Mouse (Mus musculus): ENCODE measurements around the gene Spo11. TPM values are rescaled to one million over a fixed set of nuclear protein-coding genes. Genes with fewer than 3 reads are reported as not detected.

Gene Spo11
- polyA plus RNA-seq, 1 experiment = 0.70 TPM

DNA sequence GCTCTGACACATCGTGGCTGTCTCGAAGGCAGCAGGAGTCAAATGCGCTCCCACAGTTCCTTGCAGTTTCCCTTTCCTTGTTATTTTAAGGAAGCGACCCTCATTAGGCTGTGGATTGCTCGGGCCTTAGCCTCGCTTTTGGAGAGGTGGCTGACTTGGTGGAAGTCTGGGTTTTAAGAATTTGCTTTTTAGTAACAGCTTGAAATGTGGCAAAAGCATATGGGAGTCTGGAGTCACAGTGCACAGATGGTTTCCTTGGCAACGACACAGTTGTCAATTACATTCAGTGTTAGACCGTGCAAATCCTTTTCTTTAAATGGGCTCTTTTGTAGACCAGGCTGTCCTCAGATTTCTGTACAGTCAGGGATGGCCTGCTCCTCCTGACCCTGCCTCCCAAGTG, 23.4 kb downstream of the Spo11 start:
- H3K4me1 ChIP-seq (ENCODE audit: control insufficient read depth, insufficient read depth, low read length) = peaks cover 4% of the 10 kb centered on the region; the same call in 1 of the 2 replicates
- H3K27ac ChIP-seq (ENCODE audit: control insufficient read depth, insufficient read depth, low read depth, low read length, poor library complexity) = peak overlapping the region; percentile 94
- no peak for TF ChIP-seq CTCF (IDR thresholded peaks at IDR 0.05; ENCODE audit: control insufficient read depth, insufficient read depth, low read length)
- TF ChIP-seq POLR2A (IDR thresholded peaks at IDR 0.05; ENCODE audit: borderline replicate concordance, control insufficient read depth, low read depth, low read length) = no peak
- peak overlapping the region; percentile 92 for H3K4me3 ChIP-seq (replicated peaks; ENCODE audit: control insufficient read depth, low read depth, low read length)
- WGBS = 8% methylated on average over 8 of the region's 8 CpGs

DNA sequence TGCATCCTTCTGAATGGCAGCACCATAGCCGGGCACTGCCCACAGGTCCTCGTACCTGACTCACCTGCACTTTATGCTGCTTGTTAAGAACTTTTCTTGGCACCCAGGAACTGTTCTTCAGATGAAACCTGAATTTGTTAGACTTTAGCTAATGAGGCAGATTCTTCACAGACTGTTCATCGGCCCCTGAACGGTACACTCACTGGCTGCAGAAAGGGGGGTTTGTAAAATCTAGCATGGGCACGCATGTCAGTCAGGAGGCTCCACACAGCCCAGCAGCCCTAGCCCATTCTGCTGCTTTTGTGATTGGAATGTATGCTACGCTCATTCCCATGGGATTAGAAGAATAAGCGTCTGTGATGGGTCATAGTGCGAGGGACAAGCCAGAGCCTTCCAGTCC, 26.2 kb downstream of the Spo11 start:
- no peak overlapping the region for H3K27ac ChIP-seq (ENCODE audit: control insufficient read depth, insufficient read depth, low read depth, low read length, poor library complexity)
- WGBS = 92% methylated on average over 8 of the region's 8 CpGs

DNA sequence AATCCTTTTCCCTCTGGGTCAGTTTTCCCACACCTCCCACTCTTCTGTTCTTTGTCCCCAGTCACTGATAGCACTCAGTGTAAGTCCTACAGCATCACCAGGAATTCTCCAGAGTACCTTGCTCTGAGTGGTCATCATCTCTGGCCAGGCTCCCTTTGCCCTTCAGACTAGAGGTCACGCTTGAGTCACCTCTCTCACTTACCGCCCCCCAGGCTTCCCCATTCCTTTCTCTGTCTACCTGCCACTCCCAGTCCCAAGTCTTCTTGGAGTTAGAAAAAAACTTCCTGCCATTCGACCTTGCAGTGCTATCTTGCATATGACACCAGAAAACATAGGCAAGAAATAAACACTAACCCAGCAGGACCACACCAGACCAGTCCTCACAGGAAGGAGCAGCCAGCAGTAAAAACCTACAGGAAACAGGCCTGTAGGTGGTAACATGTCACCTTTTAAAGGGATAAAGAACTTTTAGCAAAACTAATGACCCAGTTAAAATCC, 32.8 kb downstream of the Spo11 start:
- WGBS = 78% methylated on average over 3 of the region's 3 CpGs
- TF ChIP-seq POLR2A (IDR thresholded peaks at IDR 0.05; ENCODE audit: borderline replicate concordance, control insufficient read depth, low read depth, low read length) (no peak), CTCF (IDR thresholded peaks at IDR 0.05; ENCODE audit: control insufficient read depth, insufficient read depth, low read length) (no peak)
- no peak overlapping the region for H3K4me3 ChIP-seq (replicated peaks; ENCODE audit: control insufficient read depth, low read depth, low read length)

More for the DNA sequence above, 26.2 kb downstream of the Spo11 start:
- H3K4me3 ChIP-seq (replicated peaks; ENCODE audit: control insufficient read depth, low read depth, low read length) = no peak overlapping the region
- TF ChIP-seq POLR2A (IDR thresholded peaks at IDR 0.05; ENCODE audit: borderline replicate concordance, control insufficient read depth, low read depth, low read length) (no peak), CTCF (IDR thresholded peaks at IDR 0.05; ENCODE audit: control insufficient read depth, insufficient read depth, low read length) (no peak)
- peaks cover 4% of the 10 kb centered on the region; the same call in 1 of the 2 replicates for H3K4me1 ChIP-seq (ENCODE audit: control insufficient read depth, insufficient read depth, low read length)

DNA sequence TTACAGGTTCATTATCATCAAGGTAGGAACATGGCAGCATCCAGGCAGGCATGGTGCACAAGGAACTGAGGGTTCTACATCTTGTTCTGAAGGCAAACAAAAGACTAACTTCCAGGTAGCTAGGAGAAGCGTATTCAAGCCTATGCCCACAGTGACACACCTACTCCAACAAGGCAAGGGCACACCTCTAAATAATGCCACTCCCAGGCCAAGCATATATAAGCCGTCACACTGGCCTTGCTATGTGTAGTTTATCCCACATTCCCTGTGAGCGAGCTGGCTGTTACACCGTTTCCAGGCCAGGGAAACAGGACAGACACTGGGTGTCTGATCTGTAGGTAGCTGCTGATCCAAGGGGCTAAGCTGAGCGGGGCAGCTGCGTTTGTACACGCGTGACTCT, 33.9 kb downstream of the Spo11 start:
- TF ChIP-seq POLR2A (IDR thresholded peaks at IDR 0.05; ENCODE audit: borderline replicate concordance, control insufficient read depth, low read depth, low read length) (no peak), CTCF (IDR thresholded peaks at IDR 0.05; ENCODE audit: control insufficient read depth, insufficient read depth, low read length) (no peak)
- Histone ChIP-seq H3K27ac (ENCODE audit: control insufficient read depth, insufficient read depth, low read depth, low read length, poor library complexity) (no peak overlapping the region), H3K4me1 (ENCODE audit: control insufficient read depth, insufficient read depth, low read length) (no peaks in the 10 kb centered on the region), H3K4me3 (replicated peaks; ENCODE audit: control insufficient read depth, low read depth, low read length) (no peak overlapping the region)
- 91% methylated on average over 8 of the region's 8 CpGs for WGBS

More for the DNA sequence above, 32.8 kb downstream of the Spo11 start:
- H3K4me1 ChIP-seq (ENCODE audit: control insufficient read depth, insufficient read depth, low read length) = no peaks in the 10 kb centered on the region
- H3K27ac ChIP-seq (ENCODE audit: control insufficient read depth, insufficient read depth, low read depth, low read length, poor library complexity) = no peak overlapping the region

DNA sequence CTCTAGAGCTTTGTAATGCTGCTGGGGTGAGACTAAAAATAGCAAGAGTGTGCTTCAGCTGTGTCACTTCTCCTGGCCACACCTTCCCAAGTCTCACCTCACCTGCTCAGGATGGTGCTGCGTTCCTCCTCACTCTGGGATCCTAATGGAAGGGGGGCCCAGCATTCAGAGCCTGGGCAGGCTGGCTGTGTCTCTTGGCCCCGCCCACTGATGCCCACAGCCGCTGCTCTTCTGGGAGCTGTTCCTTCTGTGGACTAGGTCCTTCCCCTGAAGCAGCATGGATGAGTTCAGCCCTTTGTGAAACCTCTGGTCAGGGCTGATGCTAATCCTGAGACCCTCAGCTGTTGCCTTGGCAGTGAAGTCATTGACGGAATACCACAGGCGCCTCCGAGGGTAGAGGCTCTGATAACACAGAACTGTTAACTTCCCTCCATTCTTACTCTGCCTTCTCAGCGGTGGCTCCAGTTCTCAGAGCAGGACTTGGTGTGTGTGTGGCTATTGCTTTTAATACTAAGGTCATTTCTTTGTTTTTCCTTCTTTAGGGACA, 37.3 kb downstream of the Spo11 start:
- 64% methylated on average over 7 of the region's 7 CpGs for WGBS
- Histone ChIP-seq H3K27ac (ENCODE audit: control insufficient read depth, insufficient read depth, low read depth, low read length, poor library complexity) (no peak overlapping the region), H3K4me1 (ENCODE audit: control insufficient read depth, insufficient read depth, low read length) (peaks cover 8% of the 10 kb centered on the region), H3K4me3 (replicated peaks; ENCODE audit: control insufficient read depth, low read depth, low read length) (no peak overlapping the region)
- TF ChIP-seq CTCF (IDR thresholded peaks at IDR 0.05; ENCODE audit: control insufficient read depth, insufficient read depth, low read length) (no peak), POLR2A (IDR thresholded peaks at IDR 0.05; ENCODE audit: borderline replicate concordance, control insufficient read depth, low read depth, low read length) (no peak)

DNA sequence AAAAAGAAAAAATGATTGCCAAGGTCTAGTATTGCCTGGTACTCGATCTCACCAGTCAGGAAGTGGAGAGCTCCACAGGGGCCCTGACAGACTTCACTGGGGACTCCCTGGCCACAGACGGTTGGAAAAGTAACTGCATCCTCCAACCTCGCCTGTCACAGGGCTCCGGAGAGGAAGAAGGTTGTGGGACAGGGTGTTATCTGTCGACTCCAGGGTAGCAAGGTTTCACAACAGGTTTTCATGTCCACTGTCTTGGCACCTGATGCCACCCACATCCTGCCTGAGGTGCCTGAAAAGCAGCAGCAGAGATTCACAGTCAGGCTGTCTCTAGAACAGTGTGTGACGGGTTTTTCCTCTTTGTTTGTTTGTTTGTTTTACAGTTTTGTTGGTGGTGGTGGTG, 40.4 kb downstream of the Spo11 start:
- 2% methylated on average over 6 of the region's 6 CpGs for WGBS
- H3K4me1 ChIP-seq (ENCODE audit: control insufficient read depth, insufficient read depth, low read length) = peaks cover 8% of the 10 kb centered on the region
- no peak overlapping the region for H3K4me3 ChIP-seq (replicated peaks; ENCODE audit: control insufficient read depth, low read depth, low read length)
- TF ChIP-seq POLR2A (IDR thresholded peaks at IDR 0.05; ENCODE audit: borderline replicate concordance, control insufficient read depth, low read depth, low read length) (no peak), CTCF (IDR thresholded peaks at IDR 0.05; ENCODE audit: control insufficient read depth, insufficient read depth, low read length) (no peak)
- no peak overlapping the region for H3K27ac ChIP-seq (ENCODE audit: control insufficient read depth, insufficient read depth, low read depth, low read length, poor library complexity)

DNA sequence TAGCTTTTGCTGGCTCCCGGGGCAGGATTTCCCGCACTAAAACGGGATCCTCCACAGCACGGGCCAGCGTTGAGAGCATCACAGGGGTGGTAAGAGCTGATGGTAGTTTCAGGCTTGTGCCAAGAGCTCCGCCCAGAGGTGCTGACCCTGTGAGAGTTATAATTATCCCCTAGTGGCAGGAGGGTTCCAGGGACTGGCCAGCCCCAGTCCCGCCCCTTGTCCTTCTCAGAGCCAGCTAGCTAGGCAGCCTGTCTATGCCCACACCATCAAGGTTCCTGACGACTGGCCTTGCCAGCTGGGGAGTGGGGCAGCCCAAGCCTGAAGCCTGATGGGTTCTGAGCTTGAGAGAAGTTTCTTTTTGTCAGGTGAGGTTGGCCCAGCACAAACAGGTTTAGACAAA, 41.1 kb downstream of the Spo11 start:
- Histone ChIP-seq H3K4me1 (ENCODE audit: control insufficient read depth, insufficient read depth, low read length) (peaks cover 12% of the 10 kb centered on the region), H3K27ac (ENCODE audit: control insufficient read depth, insufficient read depth, low read depth, low read length, poor library complexity) (no peak overlapping the region), H3K4me3 (replicated peaks; ENCODE audit: control insufficient read depth, low read depth, low read length) (no peak overlapping the region)
- WGBS = 13% methylated on average over 8 of the region's 8 CpGs
- TF ChIP-seq CTCF (IDR thresholded peaks at IDR 0.05; ENCODE audit: control insufficient read depth, insufficient read depth, low read length) (no peak), POLR2A (IDR thresholded peaks at IDR 0.05; ENCODE audit: borderline replicate concordance, control insufficient read depth, low read depth, low read length) (no peak)

DNA sequence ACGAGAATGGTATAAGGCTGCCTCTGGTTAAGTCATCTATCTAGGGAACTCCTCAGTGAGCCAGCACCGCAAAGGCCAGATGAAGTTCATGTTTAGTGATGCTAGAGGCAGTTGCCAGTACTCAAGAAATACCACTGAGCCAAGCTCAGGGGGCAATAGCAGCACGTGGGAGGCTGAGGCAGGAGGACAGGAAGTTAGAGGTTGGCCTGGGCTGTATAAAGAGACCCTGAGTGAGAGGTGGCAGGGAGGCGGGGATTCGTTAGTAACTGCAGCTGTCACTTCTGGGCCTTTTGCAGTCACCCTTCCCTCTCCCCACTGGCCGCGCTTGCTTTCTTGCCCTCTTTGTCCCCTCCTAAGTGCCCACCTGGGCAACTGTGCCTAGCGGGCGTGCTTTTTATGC, 41.8 kb downstream of the Spo11 start:
- no peak for TF ChIP-seq CTCF (IDR thresholded peaks at IDR 0.05; ENCODE audit: control insufficient read depth, insufficient read depth, low read length)
- TF ChIP-seq POLR2A (IDR thresholded peaks at IDR 0.05; ENCODE audit: borderline replicate concordance, control insufficient read depth, low read depth, low read length) = no peak
- 7% methylated on average over 9 of the region's 9 CpGs for WGBS
- Histone ChIP-seq H3K4me3 (replicated peaks; ENCODE audit: control insufficient read depth, low read depth, low read length) (peak overlapping the region; percentile 59), H3K27ac (ENCODE audit: control insufficient read depth, insufficient read depth, low read depth, low read length, poor library complexity) (peak overlapping the region; percentile 28), H3K4me1 (ENCODE audit: control insufficient read depth, insufficient read depth, low read length) (peaks cover 13% of the 10 kb centered on the region)

DNA sequence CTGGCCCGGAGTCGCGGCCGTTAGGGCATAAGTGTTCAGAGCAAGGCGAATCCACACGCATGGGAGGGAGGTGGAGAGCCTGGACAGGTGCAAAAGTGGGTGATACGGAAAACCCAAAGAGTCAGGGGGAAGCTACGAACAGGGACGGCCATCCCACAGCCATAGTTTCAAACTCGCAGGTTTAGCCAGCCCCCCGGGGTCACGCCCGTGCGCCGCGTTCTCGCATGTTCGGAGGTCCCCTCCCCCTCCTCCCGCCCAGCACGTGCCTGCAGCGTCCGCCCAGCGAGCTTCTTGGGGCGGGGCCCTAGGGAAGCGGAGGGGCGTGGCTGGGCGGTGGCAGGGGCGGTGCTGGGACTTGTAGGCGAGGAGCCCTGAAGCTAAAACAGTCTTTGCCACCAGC, 42.3 kb downstream of the Spo11 start:
- TF ChIP-seq POLR2A (IDR thresholded peaks at IDR 0.05; ENCODE audit: borderline replicate concordance, control insufficient read depth, low read depth, low read length) (peak; percentile 30; the same call in 1 of the 2 replicates), CTCF (IDR thresholded peaks at IDR 0.05; ENCODE audit: control insufficient read depth, insufficient read depth, low read length) (no peak)
- under 1% methylated on average over 29 of the region's 29 CpGs for WGBS
- peaks cover 14% of the 10 kb centered on the region for H3K4me1 ChIP-seq (ENCODE audit: control insufficient read depth, insufficient read depth, low read length)
- peak overlapping the region; percentile 59 for H3K4me3 ChIP-seq (replicated peaks; ENCODE audit: control insufficient read depth, low read depth, low read length)
- H3K27ac ChIP-seq (ENCODE audit: control insufficient read depth, insufficient read depth, low read depth, low read length, poor library complexity) = peak overlapping the region; percentile 28
